Mouse (Mus musculus) c-Kit-positive CD71-negative TER-119-negative erythroid progenitor cells, embryonic 14.5 days (primary cell): Measurements from ENCODE around the gene Mertk.

ENCODE experiments used
- DNase-seq: peaks from one replicate; pipeline ENCODE4 v3.0.0-alpha.2; 2013; ENCODE audit warnings: low read depth

Mertk gene

GRCm38 (mm10) chr2:128722106-128722710, 23.5 kb downstream of the Mertk start:
- DNase-seq, result no peak

- DNase-seq, result no peak
These were observed 27.3 kb downstream of the Mertk start for GRCm38 (mm10) chr2:128726067-128726466.

DNA sequence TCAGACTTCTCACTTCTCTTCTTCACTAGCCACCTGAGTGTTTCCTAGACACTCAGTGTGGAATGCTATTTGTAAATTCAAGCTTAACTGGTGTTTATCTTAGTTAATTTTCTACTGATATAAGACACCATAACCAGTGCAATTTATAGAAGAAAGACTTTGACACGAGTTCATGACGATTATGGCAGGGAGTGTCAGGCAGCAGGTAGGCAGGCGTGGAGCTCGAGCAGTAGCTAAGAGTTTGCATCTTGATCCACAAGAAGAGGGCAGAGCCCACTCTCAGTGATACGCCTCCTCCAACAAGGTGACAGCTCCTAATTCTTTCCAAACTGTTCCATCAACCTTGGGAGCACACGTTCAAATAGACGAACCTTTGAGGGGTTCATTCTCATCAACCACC, 27.9 kb downstream of the Mertk start:
- no peak for DNase-seq

- no peak for DNase-seq
These were observed 28.8 kb downstream of the Mertk start for GRCm38 (mm10) chr2:128727552-128727951.

DNA sequence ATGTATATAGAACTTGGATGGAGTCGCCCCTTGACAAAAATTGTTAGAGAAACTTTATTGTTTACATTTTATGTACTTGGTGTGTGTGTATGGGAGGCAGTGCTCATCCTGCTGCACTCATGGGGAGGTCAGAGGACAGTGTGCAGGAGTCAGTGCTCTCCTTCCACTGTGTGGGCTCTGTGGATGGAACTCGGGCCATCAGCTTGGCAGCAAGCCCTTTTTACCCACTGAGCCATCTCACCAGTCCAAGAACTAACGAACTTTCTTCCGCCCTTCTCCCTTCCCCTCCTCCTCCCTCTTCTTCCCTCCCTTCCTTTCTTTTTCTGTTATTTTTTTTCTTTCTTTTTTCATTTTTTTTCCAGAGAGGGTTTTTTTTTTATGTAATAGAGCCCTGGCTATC, 29.3 kb downstream of the Mertk start:
- no peak for DNase-seq

DNA sequence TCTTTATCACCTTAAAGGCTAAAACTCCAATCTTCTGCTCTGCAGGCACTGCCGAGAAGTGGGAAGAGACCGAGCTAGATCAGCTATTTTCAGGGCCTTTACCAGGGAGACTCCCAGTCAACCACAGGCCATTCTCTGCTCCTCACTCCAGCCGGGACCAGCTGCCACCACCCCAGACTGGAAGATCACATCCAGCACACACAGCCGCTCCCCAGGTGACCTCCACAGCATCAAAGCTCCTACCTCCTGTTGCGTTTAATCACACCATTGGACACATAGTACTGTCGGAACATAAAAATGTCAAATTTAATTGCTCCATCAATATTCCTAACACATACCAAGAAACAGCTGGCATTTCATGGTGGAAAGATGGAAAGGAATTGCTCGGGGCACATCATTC, 30.4 kb downstream of the Mertk start:
- no peak for DNase-seq

GRCm38 (mm10) chr2:128731514-128731913, 32.8 kb downstream of the Mertk start:
- no peak for DNase-seq

DNA sequence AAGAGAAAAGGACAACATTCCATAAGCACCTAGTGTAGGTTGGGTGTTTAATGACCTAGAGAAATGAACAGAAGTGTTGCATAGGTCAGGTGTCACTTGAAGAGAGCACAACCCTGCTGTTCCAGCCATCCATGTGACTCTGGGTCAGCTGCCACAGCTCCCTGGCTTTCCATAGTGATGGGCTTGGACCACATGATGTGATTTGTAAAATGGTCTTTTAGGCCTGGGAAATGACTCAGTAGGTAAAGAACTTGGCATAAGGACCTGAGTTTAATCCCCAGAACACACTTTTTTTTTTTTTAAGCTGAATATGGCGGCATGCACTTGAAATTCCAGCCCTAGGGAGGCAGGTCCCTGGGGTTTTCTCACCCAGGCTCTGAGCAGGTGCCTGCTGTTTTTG, 33.2 kb downstream of the Mertk start:
- DNase-seq, result no peak

- DNase-seq, result no peak
These were observed 36.3 kb downstream of the Mertk start for GRCm38 (mm10) chr2:128735089-128735488.

- no peak for DNase-seq
These were observed 38.3 kb downstream of the Mertk start for GRCm38 (mm10) chr2:128737051-128737450.

GRCm38 (mm10) chr2:128737796-128738195, 39.0 kb downstream of the Mertk start:
- no peak for DNase-seq

DNA sequence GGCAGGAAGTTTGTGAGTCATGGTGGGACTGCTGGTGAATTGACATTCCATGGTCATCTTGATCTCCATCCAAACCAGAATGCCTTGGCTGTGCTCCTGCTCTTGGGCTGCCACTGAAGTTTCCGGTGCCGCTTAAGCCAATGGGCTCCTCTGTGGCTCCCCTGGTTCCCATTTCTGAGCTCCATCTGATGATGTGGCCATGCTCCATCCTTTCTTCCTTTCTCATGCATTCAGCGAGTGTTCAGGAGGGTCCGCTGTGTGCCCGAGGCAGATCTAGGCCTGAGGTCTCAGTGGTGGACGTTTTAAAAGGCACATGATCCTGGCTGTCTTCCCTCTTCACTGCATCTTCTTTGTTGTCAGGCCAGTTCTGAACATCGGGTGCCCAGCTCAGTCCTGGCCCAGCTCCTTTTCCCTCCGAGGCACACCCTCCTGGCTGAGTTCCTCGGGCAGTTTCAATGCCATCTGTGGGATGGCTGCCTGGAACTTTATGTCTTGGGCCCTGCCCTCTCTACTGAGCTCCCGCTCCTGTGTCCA, 40.0 kb downstream of the Mertk start:
- DNase-seq, result no peak

DNA sequence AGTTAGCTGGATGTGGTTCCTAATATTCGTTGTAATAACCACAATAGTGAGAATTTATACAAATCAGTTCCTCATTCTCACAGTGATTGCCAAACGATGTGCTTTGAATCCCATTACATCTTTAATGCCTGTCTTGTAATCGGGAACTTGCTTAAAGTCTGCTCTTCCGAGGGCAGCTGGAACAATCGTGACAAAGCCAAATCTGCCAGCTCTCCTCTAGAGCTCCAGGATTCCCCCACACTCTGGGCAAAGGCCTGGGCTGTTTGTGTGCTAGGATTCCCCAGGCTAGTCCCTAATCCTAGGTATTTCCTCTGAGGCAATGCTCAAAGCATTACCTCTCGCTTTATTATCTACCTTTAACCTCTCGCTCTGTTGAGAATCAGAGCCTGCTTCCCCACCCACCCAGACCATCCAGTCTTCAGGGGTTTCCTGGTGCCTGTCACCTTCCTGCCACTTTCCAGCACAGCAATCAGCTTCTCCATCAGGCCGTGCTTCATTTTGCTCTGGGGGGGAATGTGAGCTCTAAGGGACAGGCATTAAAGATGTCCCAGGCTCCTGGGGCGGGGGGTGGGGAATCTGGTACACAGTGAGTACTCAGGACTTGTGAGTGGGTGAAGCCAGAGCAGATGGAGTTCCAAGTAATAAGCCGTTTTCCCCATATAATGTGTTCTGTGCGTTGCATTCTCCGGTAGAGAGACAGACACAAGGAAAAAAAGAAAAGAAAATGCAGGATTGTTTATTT, 47.3 kb downstream of the Mertk start:
- no peak for DNase-seq

DNA sequence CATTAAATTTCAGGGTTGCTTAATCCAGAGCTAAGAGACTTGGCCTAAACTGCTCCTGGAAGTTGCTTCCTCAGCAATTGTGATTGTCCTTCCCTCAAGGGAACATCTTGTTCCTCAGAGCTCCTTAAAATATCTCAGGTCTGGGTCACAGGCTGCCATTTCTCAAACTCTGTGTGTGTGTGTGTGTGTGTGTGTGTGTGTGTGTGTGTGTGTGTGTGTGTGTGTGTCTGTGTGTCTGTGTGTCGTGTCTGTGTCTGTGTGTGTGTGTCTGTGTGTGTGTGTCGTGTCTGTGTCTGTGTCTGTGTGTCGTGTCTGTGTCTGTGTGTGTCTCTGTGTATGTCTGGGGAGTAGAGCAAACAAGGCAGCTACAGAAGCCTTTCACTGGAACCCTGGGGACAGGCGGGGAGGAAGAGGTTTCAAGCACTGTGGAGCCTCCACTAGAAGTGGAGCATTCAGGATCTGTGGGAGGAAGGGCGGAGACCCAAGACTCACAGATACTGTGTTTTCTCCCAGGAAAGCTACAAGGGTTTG, 47.9 kb downstream of the Mertk start:
- DNase-seq, result no peak

- DNase-seq, result no peak
These were observed 48.8 kb downstream of the Mertk start for GRCm38 (mm10) chr2:128747433-128748028.

DNA sequence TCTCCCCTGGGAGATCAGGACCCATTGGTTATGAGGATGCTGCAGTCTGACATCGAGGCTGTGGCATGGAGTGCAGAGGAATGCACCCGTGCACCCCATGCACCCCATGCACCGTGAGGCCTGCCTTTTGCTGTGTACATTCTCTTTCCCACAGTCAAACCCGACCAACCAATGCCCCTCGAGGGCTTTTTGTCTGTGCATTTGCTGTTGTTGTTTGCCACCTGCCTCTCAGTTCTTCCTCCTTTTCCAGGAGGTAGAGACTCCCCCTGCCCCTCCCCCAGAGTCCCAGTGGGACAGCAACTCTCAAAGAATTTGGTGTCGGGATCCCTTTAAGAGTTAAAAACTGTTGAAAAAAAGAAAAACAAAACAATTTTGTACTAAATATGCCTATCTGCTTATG, 49.4 kb downstream of the Mertk start:
- no peak for DNase-seq

GRCm38 (mm10) chr2:128751030-128751429, 52.3 kb downstream of the Mertk start:
- DNase-seq, result no peak

DNA sequence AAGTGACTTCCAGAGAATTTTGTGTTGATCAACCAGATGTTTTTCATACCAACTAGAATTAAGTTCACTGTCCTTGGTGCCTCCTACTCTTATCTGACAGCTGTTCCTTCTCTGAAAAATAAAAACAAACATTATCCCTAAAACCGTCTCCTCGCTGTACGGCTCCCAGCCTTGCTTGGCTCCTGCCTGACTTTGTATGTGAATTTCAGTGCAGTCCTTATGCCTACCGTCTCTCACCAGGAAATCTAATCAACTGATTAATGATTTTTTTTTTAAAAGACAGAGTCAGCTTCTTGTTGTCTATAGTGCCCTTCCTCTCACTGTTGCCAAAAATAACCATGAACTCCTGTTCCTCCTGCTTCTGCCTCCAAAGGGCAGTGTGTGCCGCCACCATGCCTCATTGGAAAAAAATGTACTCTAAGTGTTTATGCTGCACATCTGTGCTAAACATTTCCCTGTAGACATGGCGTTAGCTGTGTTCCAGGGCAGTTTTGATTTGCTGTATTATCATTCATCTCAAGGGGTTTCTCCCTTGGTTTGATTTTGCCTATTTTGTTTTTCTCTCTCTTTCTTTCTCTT, 54.6 kb downstream of the Mertk start:
- DNase-seq, result no peak

- DNase-seq, result no peak
These were observed 56.5 kb downstream of the Mertk start for GRCm38 (mm10) chr2:128755149-128755691.

DNA sequence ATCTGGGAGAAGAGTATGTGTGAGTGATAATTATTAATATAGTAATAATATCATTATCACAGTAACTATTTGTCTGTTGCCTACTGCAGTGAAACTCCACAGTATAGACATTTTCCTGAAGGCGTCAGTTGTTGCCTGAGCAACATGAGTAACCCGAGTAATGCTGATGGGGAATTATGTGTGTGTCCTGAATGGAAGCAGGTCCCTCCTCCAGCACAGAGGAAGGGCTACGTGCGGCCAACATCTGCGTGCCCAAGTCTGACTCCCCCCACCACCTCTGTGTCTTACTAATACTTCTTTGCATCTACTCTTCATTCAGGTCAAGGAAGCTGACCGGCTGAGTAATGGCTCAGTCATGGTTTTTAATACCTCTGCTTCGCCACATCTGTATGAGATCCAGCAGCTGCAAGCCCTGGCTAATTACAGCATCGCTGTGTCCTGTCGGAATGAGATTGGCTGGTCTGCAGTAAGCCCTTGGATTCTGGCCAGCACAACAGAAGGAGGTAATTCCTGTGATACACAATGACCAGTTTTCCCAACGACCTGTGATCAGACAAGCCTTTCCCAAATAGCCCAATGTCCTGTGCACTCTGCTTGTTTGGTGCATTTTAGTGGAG, 60.1 kb downstream of the Mertk start:
- no peak for DNase-seq

- no peak for DNase-seq
These were observed 63.3 kb downstream of the Mertk start for GRCm38 (mm10) chr2:128762008-128762407.

- DNase-seq, result no peak
These were observed 67.0 kb downstream of the Mertk start for GRCm38 (mm10) chr2:128765787-128766186.
